Mouse (Mus musculus): Measurements from ENCODE around the gene G0s2.

DNA sequence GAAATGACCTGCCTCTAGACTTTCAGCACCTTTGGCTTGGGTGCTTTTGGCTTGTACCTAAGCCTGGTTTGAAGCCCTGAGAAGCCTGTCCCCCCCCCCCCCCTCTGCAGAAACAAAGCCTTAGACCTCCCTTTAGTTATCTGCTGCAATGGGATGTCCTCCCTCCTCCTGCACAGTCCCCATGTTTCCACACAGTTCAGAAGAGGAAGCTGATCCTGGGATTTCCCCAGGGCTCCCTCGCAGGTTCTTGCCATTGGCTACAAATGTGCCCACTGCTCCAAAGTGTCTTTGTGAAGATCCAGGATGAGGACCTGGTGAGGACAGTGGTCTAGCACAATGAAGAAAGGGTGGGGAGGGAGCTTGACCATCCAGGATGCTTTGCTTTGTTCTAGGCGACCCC is 30.1 kb upstream of the G0s2 start:
- TF ChIP-seq CTCF (IDR thresholded peaks at IDR 0.05; ENCODE audit: low read depth) (no peak), EP300 (IDR thresholded peaks at IDR 0.05; ENCODE audit: low read depth) (no peak)

Data from liver, embryonic 14.5 days (tissue).